Mouse (Mus musculus): ENCODE measurements around the gene Arhgef7.
"Not testable (repeated sequence)": the region's sequence is repeated elsewhere in the genome, so short reads cannot be mapped to it uniquely, and the experiment has no call there.

The Arhgef7 gene

DNA sequence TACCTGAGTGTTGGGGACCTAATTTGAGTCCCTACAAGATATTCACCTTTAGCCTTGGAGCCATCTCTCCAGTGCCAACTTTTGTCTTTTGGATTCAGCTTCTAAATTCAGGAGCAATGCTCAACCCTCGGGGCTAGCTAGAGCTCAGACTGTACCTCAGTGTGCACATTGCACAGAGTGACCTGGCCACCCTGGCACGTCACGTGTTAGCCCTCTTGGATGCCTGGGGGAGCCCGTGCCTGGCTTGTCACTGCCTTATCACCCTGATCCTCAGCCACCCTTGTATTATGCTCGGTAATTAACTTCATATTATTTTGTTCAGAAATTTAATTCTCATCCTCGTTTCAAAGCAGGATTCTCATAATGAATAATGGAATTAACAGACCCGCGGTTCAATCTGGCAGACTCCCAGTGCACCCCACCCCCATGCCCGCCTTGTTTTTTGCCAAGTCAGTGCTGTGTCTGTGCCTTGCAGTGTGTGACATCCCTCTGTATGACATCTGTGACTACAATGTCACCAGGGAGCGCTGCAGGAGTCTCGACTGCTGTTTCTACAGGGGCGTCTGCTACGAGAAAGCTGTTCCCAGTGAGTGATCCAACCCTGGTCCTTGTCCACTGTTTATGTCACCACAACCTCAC, 116.3 kb downstream of the Arhgef7 start:
- peak; percentile 16 for DNase-seq

DNA sequence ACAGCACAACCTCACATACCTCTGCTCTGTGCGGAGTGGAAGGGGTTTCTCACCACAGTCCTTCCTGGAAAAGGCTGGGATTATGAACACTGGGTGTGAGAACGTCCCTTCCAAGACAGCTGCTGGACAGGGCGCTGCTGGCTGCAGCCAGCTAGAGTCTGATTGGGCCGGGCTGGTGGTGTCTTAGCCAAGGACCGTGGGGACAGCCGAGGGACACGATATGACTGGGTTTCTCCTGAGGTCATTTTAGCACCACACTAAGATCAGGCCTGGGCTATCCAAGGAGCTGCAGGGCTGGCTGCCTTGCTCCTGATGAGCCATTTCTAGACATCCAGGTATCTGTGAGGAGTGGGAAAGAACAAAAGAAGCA, 116.8 kb downstream of the Arhgef7 start:
- no peak for DNase-seq

DNA sequence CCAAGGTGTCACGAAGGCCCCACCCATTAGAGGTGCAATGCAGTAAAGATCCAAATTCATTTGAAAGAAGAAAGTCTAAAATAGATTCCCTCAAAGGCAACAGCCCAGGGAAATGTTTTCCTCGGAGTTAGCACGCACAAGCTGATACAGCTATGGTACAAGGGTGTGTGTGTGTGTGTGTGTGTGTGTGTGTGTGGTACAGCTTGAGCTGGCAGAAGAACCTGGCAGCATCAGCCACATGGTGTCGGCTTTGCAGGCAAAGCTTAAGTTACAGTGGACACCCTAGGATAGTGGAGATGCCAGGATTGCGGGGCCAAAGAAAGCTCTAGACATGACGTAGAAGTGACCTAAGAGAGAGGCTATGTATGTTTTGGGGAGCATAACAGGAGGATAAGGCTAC, 119.3 kb downstream of the Arhgef7 start:
- DNase-seq, result no peak

DNA sequence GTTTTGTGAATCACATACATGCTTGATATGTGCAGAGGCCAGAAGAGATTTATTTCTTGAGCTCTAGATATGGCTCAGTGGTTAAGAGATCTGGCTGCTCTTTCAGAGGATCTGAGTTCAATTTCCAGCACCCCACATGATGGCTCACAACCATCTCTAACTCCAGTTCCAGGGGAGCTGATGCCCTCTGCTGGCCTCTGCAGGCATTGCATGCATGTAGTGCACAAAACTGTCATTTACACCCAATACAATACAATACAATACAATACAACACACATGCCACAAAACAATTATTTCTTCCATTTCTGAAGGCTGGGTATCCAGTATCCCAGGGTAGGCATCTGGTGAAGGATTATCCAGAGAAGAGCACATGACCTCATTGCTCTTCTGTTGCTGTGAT, 140.3 kb downstream of the Arhgef7 start:
- DNase-seq, result no peak

DNA sequence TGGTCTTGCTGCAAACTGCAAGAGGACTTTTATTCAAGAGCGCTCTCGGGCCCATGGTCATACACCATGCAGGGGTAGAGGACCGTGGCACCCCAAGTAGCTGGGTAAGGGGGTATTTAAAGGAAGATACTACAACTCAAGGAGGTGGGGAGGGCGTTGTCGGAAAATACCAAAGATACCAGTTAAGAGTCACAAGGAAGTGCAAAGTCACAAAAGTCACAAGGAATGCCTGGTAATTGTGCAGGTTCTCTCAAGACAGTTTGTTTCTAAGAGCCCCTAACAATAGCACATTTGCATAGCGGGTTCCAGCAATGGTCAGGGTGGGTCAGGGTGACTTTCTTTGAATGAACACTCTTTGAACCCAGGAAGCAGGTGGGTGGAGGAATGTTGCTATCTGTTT, 146.7 kb downstream of the Arhgef7 start:
- DNase-seq, result not testable (repeated sequence)

DNA sequence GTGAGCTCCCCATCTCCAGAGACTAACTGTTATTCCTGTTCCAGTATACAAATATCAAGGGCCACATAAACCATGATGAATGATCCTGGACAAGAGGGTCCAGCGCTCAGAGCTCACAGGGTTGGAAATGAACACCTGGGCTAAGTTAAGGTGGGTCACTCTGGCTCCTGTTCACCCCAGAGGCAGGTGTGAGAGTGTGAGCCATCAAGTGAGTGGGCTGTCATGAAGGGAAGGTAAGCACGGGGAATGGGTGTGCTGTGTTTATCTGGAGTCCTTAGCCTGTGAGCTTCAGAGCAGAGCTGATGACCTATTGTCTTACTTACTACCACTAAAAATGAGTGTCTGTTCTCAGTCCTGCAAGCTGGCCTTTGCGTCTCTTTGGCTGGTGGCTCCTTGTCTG, 157.1 kb downstream of the Arhgef7 start:
- DNase-seq, result no peak

All from retina, postnatal 1 day (tissue).